Mouse (Mus musculus) G1E (cell line): ENCODE data around the gene Hnrnpul1.

ENCODE experiments used
- CTCF ChIP-seq: IDR thresholded peaks from 2 replicates; pipeline ENCODE4 v1.5.1; 2012; ENCODE audit warnings: low read depth, low read length, inconsistent platforms, mixed read lengths
- POLR2AphosphoS5 ChIP-seq: IDR thresholded peaks from 2 replicates; pipeline ENCODE4 v1.6.1; 2012; ENCODE audit warnings: low read depth, low read length, inconsistent platforms; ENCODE audit not compliant: insufficient replicate concordance

DNA sequence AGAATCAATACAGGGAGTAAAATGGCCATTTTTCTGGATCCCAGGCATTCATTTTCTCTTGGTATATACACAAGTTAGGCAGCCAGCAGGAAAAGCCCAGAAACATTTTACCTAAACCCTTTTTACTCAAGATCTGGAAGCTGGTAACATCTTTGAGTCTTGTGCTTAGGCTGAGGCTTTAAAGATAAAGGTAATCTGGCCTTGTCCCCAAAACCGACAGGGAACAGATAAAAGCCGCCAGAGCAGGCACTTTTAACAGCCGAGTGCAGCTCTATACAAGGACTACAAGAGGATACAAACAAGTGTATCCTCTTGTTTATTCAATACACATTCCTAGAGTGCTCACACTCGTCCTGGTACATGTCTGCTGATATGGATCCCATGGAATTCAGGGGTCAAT, 19.6 kb downstream of the Hnrnpul1 start:
- TF ChIP-seq CTCF (no peak), POLR2AphosphoS5 (no peak)
